Mouse (Mus musculus): Measurements from ENCODE around the gene Tmem63a. TPM values are rescaled to one million over a fixed set of nuclear protein-coding genes. Genes with fewer than 3 reads are reported as not detected.

Gene Tmem63a
- polyA plus RNA-seq, 1 experiment from 2014 or later: 5.8 TPM

DNA sequence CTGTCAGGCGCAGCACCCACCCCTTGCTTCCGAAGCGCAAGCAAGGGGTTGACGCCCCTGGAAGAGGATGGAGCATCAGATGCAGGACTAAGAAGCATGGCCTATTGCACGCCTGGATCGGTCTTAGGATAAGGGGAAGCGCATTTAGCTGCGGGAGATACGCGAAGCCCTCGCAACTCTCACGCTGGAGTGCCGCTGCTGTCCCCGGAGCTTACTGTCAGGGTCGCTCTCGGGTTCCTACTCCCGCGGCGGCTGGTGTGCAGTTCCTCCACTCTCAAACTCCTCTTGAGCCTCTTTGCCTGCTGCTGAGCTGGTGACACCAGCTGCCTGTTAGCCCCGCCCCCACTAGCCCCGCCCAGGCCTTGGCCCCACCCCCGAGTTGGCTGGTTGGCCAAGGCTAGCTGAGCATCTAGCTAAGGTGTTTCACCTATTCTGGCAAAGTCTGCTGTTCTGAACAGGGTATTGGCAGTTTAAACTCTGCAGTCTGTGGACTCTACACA, 75.1 kb downstream of the Tmem63a start:
- Histone ChIP-seq H3K27ac (ENCODE audit: low read depth, low read length) (peak overlapping the region; percentile 10; the same call in 1 of the 2 replicates), H3K27me3 (ENCODE audit: control insufficient read depth, insufficient read depth, low read length) (peaks cover 5% of the 10 kb centered on the region; the same call in 1 of the 2 replicates), H3K9me3 (replicated peaks; ENCODE audit: control insufficient read depth, low read length) (no peaks in the 10 kb centered on the region), H3K36me3 (ENCODE audit: control insufficient read depth, insufficient read depth, low read length) (no peaks in the 10 kb centered on the region), H3K4me2 (peak overlapping the region; percentile 99), H3K4me3 (ENCODE audit: low read depth, low read length) (peak overlapping the region; percentile 54), H3K9ac (ENCODE audit: low read depth, low read length) (peak overlapping the region; percentile 62), H3K4me1 (ENCODE audit: control insufficient read depth, insufficient read depth, low read length) (peaks cover 4% of the 10 kb centered on the region; the same call in 1 of the 2 replicates)
- ATAC-seq (replicated peaks; ENCODE audit: insufficient number of reproducible peaks, low FRiP score, low TSS enrichment): peak; percentile 75
- WGBS (ENCODE audit: insufficient replicate concordance): 1% methylated on average over 22 of the region's 22 CpGs

DNA sequence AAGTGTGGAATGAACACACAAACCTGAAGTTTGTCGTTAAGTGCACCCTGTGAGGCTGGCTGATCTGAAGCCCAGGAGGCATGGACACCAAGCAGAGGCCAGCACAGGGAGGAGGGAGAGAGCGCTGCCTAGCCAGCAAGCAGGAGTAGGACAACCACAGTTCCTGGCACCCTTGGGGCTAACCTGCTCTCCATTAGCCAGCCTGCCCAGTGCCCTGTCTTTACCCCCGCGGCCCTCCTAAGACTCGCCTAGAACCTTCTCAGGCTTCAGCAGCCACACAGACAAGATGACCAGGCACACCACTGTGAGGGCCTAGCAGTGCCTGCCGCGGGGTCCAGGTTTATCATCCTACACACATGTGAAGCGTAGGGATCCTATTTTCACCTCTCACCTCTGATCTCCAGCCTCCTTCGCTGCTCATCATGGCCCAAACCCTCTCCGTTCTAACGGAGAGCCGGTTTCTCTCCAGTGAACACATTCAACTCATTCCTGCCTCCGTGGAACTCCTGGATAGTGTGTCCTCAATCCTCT, 75.8 kb downstream of the Tmem63a start:
- no peaks in the 10 kb centered on the region for H3K9me3 ChIP-seq (replicated peaks; ENCODE audit: control insufficient read depth, low read length)
- H3K4me3 ChIP-seq (ENCODE audit: low read depth, low read length): no peak overlapping the region
- H3K4me1 ChIP-seq (ENCODE audit: control insufficient read depth, insufficient read depth, low read length): peaks cover 4% of the 10 kb centered on the region; the same call in 1 of the 2 replicates
- H3K27ac ChIP-seq (ENCODE audit: low read depth, low read length): no peak overlapping the region
- ATAC-seq (replicated peaks; ENCODE audit: insufficient number of reproducible peaks, low FRiP score, low TSS enrichment): no peak
- H3K4me2 ChIP-seq: no peak overlapping the region
- peaks cover 5% of the 10 kb centered on the region; the same call in 1 of the 2 replicates for H3K27me3 ChIP-seq (ENCODE audit: control insufficient read depth, insufficient read depth, low read length)
- no peak overlapping the region for H3K9ac ChIP-seq (ENCODE audit: low read depth, low read length)
- H3K36me3 ChIP-seq (ENCODE audit: control insufficient read depth, insufficient read depth, low read length): no peaks in the 10 kb centered on the region
- WGBS (ENCODE audit: insufficient replicate concordance): 56% methylated on average over 13 of the region's 13 CpGs

DNA sequence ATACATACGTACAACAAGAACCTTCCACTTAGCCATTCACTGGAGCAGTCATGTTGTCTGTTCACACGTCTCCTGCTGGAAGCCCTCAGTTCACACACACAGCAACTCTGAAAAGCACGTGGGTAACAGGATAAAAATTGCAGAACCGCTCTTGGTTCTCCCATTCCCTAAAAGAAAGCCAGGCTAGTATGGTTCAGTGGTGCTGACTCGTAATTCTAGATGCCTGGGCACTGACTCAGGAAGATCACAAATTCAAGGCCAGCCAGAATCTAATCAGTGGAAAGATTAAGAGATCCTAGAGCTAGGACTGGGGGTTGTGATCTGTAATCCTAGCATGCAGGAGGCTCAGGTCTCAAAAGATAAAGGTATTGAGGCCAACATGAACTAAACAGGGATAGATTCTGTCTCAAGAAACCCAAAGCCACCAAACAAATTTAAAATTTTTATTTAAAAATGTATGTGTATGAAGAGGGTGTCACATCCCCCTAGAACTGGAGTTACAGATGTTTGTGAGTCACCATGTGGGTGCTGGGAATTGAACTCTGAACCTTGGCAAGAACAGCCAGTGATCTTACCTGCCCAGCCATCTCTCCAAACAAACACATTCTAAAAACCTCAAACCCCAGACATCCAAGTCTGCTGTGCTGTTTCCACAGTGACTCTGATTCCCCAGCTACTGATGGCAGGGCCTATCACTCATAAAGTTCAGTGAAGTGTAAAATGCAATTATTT, 78.8 kb downstream of the Tmem63a start, which contains the start of gene Ephx1:
Gene Ephx1, minus strand, starts transcription at position 149 of the 732 bp plus-strand sequence.
- no peak for ATAC-seq (replicated peaks; ENCODE audit: insufficient number of reproducible peaks, low FRiP score, low TSS enrichment)
- WGBS (ENCODE audit: insufficient replicate concordance): 44% methylated on average over 5 of the region's 5 CpGs
- H3K9me3 ChIP-seq (replicated peaks; ENCODE audit: control insufficient read depth, low read length): no peaks in the 10 kb centered on the region

DNA sequence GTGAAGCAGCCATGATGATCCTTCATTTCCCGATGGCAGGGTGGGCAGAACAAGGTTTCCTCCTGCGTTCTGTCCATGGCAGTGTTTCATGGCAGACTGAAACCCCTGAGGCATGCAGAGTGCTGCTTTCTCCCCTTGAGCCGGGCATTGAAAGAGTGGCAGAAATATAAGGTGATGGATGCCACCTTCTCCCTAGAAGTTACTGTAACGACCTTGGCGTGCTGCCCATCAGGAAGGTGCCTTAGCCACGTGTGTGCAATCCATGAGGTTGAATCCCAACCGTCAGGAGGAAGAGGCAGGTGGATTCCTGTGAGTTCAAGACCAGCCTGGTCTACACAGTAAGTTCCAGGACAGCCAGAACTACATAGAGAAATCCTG, 79.3 kb downstream of the Tmem63a start:
- no peak for ATAC-seq (replicated peaks; ENCODE audit: insufficient number of reproducible peaks, low FRiP score, low TSS enrichment)
- Histone ChIP-seq H3K27ac (ENCODE audit: low read depth, low read length) (no peak overlapping the region), H3K4me3 (ENCODE audit: low read depth, low read length) (no peak overlapping the region), H3K27me3 (ENCODE audit: control insufficient read depth, insufficient read depth, low read length) (peaks cover 5% of the 10 kb centered on the region; the same call in 1 of the 2 replicates), H3K4me1 (ENCODE audit: control insufficient read depth, insufficient read depth, low read length) (no peaks in the 10 kb centered on the region), H3K4me2 (no peak overlapping the region), H3K9me3 (replicated peaks; ENCODE audit: control insufficient read depth, low read length) (no peaks in the 10 kb centered on the region), H3K36me3 (ENCODE audit: control insufficient read depth, insufficient read depth, low read length) (no peaks in the 10 kb centered on the region), H3K9ac (ENCODE audit: low read depth, low read length) (no peak overlapping the region)
- 63% methylated on average over 7 of the region's 7 CpGs for WGBS (ENCODE audit: insufficient replicate concordance)

More for the DNA sequence above, 78.8 kb downstream of the Tmem63a start, which contains the start of gene Ephx1:
- H3K27me3 ChIP-seq (ENCODE audit: control insufficient read depth, insufficient read depth, low read length): peaks cover 5% of the 10 kb centered on the region; the same call in 1 of the 2 replicates
- no peak within 1 kb of the TSS for H3K4me3 ChIP-seq (ENCODE audit: low read depth, low read length)
- no peak within 1 kb of the TSS for H3K9ac ChIP-seq (ENCODE audit: low read depth, low read length)
- peaks cover 3% of the 10 kb centered on the region; the same call in 1 of the 2 replicates for H3K4me1 ChIP-seq (ENCODE audit: control insufficient read depth, insufficient read depth, low read length)
- H3K4me2 ChIP-seq: no peak within 1 kb of the TSS
- no peak within 1 kb of the TSS for H3K27ac ChIP-seq (ENCODE audit: low read depth, low read length)
- no peaks in the 10 kb centered on the region for H3K36me3 ChIP-seq (ENCODE audit: control insufficient read depth, insufficient read depth, low read length)

DNA sequence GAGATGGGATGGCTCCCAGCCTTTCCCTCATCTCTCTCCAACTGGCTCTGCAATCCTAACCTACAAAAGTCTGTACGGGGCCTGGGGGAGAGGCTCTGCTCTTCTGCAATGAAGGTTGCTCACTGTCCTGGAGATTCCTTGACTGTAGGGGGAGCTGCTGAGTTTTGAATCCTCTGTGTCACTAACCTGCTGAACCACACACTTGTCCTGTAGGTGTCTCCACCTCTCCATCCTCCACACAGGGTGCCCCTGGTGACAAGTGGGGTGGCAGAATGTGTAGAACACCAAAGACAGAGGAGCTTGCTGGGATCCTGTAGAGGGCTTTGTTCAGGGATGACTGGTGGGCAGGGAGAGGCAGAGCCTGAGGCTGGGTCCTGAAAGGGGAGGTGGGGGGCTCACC, 80.1 kb downstream of the Tmem63a start:
- 0 out of 2 replicates have a peak, but pooled peaks have one; percentile 42 for ATAC-seq (replicated peaks; ENCODE audit: insufficient number of reproducible peaks, low FRiP score, low TSS enrichment)

More for the DNA sequence above, 80.1 kb downstream of the Tmem63a start:
- Histone ChIP-seq H3K4me3 (ENCODE audit: low read depth, low read length) (no peak overlapping the region), H3K4me1 (ENCODE audit: control insufficient read depth, insufficient read depth, low read length) (no peaks in the 10 kb centered on the region), H3K27me3 (ENCODE audit: control insufficient read depth, insufficient read depth, low read length) (peaks cover 5% of the 10 kb centered on the region; the same call in 1 of the 2 replicates), H3K4me2 (no peak overlapping the region), H3K27ac (ENCODE audit: low read depth, low read length) (no peak overlapping the region), H3K9me3 (replicated peaks; ENCODE audit: control insufficient read depth, low read length) (no peaks in the 10 kb centered on the region), H3K36me3 (ENCODE audit: control insufficient read depth, insufficient read depth, low read length) (no peaks in the 10 kb centered on the region), H3K9ac (ENCODE audit: low read depth, low read length) (no peak overlapping the region)
- WGBS (ENCODE audit: insufficient replicate concordance): 10% methylated on average over 1 of the region's 1 CpGs

Other genes with a start within 250 kb of the Tmem63a start
- 0.34 and 0.42 TPM in 2 replicates for gene Mixl1, start 245.3 kb upstream of the Tmem63a start, polyA plus RNA-seq (2014; fragmentation: Nextera tagmentation; extraction: Ambion mirVana)
- gene Acbd3, start 216.3 kb upstream of the Tmem63a start, polyA plus RNA-seq (2014; fragmentation: Nextera tagmentation; extraction: Ambion mirVana): 23.0 and 23.7 TPM in 2 replicates
- 1,894 and 1,931 TPM in 2 replicates for gene H3f3a, start 128.4 kb upstream of the Tmem63a start, polyA plus RNA-seq (2014; fragmentation: Nextera tagmentation; extraction: Ambion mirVana)
- gene Sde2, start 91.2 kb upstream of the Tmem63a start, polyA plus RNA-seq (2014; fragmentation: Nextera tagmentation; extraction: Ambion mirVana): 24.1 and 32.7 TPM in 2 replicates
- not detected in 2 replicates for gene Lefty2, start 49.2 kb upstream of the Tmem63a start, polyA plus RNA-seq (2014; fragmentation: Nextera tagmentation; extraction: Ambion mirVana)
- 64.3 and 72.5 TPM in 2 replicates for gene Pycr2, start 38.1 kb upstream of the Tmem63a start, polyA plus RNA-seq (2014; fragmentation: Nextera tagmentation; extraction: Ambion mirVana)
- gene Lefty1, start 7.3 kb upstream of the Tmem63a start, polyA plus RNA-seq (2014; fragmentation: Nextera tagmentation; extraction: Ambion mirVana): 1.2 and 1.3 TPM in 2 replicates
- gene Ephx1, start 78.6 kb downstream of the Tmem63a start, polyA plus RNA-seq (2014; fragmentation: Nextera tagmentation; extraction: Ambion mirVana): 3.0 and 3.8 TPM in 2 replicates
- not detected in 2 replicates for gene 9130409I23Rik, start 108.9 kb downstream of the Tmem63a start, polyA plus RNA-seq (2014; fragmentation: Nextera tagmentation; extraction: Ambion mirVana)
- gene Nvl, start 201.9 kb downstream of the Tmem63a start, polyA plus RNA-seq (2014; fragmentation: Nextera tagmentation; extraction: Ambion mirVana): 25.4 and 25.6 TPM in 2 replicates
- 147 and 150 TPM in 2 replicates for gene Cnih4, start 202.3 kb downstream of the Tmem63a start, polyA plus RNA-seq (2014; fragmentation: Nextera tagmentation; extraction: Ambion mirVana)

Measured in heart, embryonic 11.5 days (tissue).